Mouse (Mus musculus): ENCODE measurements around the gene Icosl. TPM values are rescaled to one million over a fixed set of nuclear protein-coding genes. Genes with fewer than 3 reads are reported as not detected.
"Not testable (repeated sequence)": the region's sequence is repeated elsewhere in the genome, so short reads cannot be mapped to it uniquely, and the experiment has no call there.

Icosl gene
- polyA plus RNA-seq (2015; fragmentation: Nextera tagmentation; extraction: Ambion mirVana), result 9.5 and 10.2 TPM in 2 replicates

- under 1% methylated on average over 63 of the region's 66 CpGs for WGBS
- H3K27me3 ChIP-seq (ENCODE audit: control insufficient read depth, insufficient read depth, low read depth, low read length), result peaks cover 3% of the 10 kb centered on the region; the same call in 1 of the 2 replicates
- ATAC-seq (ENCODE audit: low read depth), result peak; percentile 96
- H3K9ac ChIP-seq (ENCODE audit: low read length), result peak within 1 kb of the TSS; percentile 78
- peaks cover 8% of the 10 kb centered on the region; the same call in 1 of the 2 replicates for H3K4me1 ChIP-seq (replicated peaks; ENCODE audit: control insufficient read depth, insufficient read depth, low read length)
- H3K27ac ChIP-seq (ENCODE audit: low read length), result peak within 1 kb of the TSS; percentile 41
- H3K4me2 ChIP-seq (ENCODE audit: low read depth, low read length), result peak within 1 kb of the TSS; percentile 93
- no peaks in the 10 kb centered on the region; the same call in 1 of the 2 replicates for H3K36me3 ChIP-seq (ENCODE audit: control insufficient read depth, insufficient read depth, low read length)
- H3K9me3 ChIP-seq (ENCODE audit: control insufficient read depth, low read length), result no peaks in the 10 kb centered on the region
- H3K4me3 ChIP-seq (ENCODE audit: low read length), result peak within 1 kb of the TSS; percentile 66
These were observed at the start of gene Icosl for GRCm38 (mm10) chr10:78069101-78070011. TSS of gene Icosl (plus strand) at chr10:78069302.

- H3K36me3 ChIP-seq (ENCODE audit: control insufficient read depth, insufficient read depth, low read length); H3K4me1 ChIP-seq (replicated peaks; ENCODE audit: control insufficient read depth, insufficient read depth, low read length); H3K27ac ChIP-seq (ENCODE audit: low read length); H3K4me2 ChIP-seq (ENCODE audit: low read depth, low read length); H3K9ac ChIP-seq (ENCODE audit: low read length); H3K4me3 ChIP-seq (ENCODE audit: low read length); H3K27me3 ChIP-seq (ENCODE audit: control insufficient read depth, insufficient read depth, low read depth, low read length); H3K9me3 ChIP-seq (ENCODE audit: control insufficient read depth, low read length); ATAC-seq (ENCODE audit: low read depth): not testable (repeated sequence)
- 96% methylated on average over 6 of the region's 11 CpGs for WGBS
These were observed 49.1 kb upstream of the Icosl start for GRCm38 (mm10) chr10:78019984-78020383.

GRCm38 (mm10) chr10:78025453-78025852, 43.6 kb upstream of the Icosl start:
- not testable (repeated sequence) for H3K4me1 ChIP-seq (replicated peaks; ENCODE audit: control insufficient read depth, insufficient read depth, low read length); ATAC-seq (ENCODE audit: low read depth); H3K27me3 ChIP-seq (ENCODE audit: control insufficient read depth, insufficient read depth, low read depth, low read length); H3K9ac ChIP-seq (ENCODE audit: low read length); H3K9me3 ChIP-seq (ENCODE audit: control insufficient read depth, low read length); H3K4me2 ChIP-seq (ENCODE audit: low read depth, low read length); H3K27ac ChIP-seq (ENCODE audit: low read length); H3K36me3 ChIP-seq (ENCODE audit: control insufficient read depth, insufficient read depth, low read length); H3K4me3 ChIP-seq (ENCODE audit: low read length)
- WGBS, result 70% methylated on average over 6 of the region's 8 CpGs

- ATAC-seq (ENCODE audit: low read depth), result peak; percentile 84
- Histone ChIP-seq H3K4me2 (ENCODE audit: low read depth, low read length) (no peak overlapping the region), H3K27me3 (ENCODE audit: control insufficient read depth, insufficient read depth, low read depth, low read length) (no peaks in the 10 kb centered on the region), H3K4me3 (ENCODE audit: low read length) (no peak overlapping the region), H3K9me3 (ENCODE audit: control insufficient read depth, low read length) (no peaks in the 10 kb centered on the region), H3K36me3 (ENCODE audit: control insufficient read depth, insufficient read depth, low read length) (no peaks in the 10 kb centered on the region), H3K27ac (ENCODE audit: low read length) (no peak overlapping the region), H3K9ac (ENCODE audit: low read length) (no peak overlapping the region), H3K4me1 (replicated peaks; ENCODE audit: control insufficient read depth, insufficient read depth, low read length) (no peaks in the 10 kb centered on the region)
- 5% methylated on average over 5 of the region's 5 CpGs for WGBS
These were observed 41.0 kb upstream of the Icosl start for GRCm38 (mm10) chr10:78028129-78028528.

- Histone ChIP-seq H3K9me3 (ENCODE audit: control insufficient read depth, low read length) (no peaks in the 10 kb centered on the region), H3K4me1 (replicated peaks; ENCODE audit: control insufficient read depth, insufficient read depth, low read length) (no peaks in the 10 kb centered on the region), H3K4me3 (ENCODE audit: low read length) (no peak overlapping the region), H3K27me3 (ENCODE audit: control insufficient read depth, insufficient read depth, low read depth, low read length) (no peaks in the 10 kb centered on the region), H3K4me2 (ENCODE audit: low read depth, low read length) (no peak overlapping the region), H3K27ac (ENCODE audit: low read length) (no peak overlapping the region), H3K36me3 (ENCODE audit: control insufficient read depth, insufficient read depth, low read length) (no peaks in the 10 kb centered on the region), H3K9ac (ENCODE audit: low read length) (no peak overlapping the region)
- WGBS, result 89% methylated on average over 1 of the region's 1 CpGs
- ATAC-seq (ENCODE audit: low read depth), result no peak
These were observed 40.0 kb upstream of the Icosl start for GRCm38 (mm10) chr10:78029080-78029479.

GRCm38 (mm10) chr10:78031987-78032386, 37.1 kb upstream of the Icosl start:
- H3K4me1 ChIP-seq (replicated peaks; ENCODE audit: control insufficient read depth, insufficient read depth, low read length), result no peaks in the 10 kb centered on the region
- H3K36me3 ChIP-seq (ENCODE audit: control insufficient read depth, insufficient read depth, low read length), result no peaks in the 10 kb centered on the region
- no peak overlapping the region for H3K27ac ChIP-seq (ENCODE audit: low read length)
- 78% methylated on average over 2 of the region's 2 CpGs for WGBS
- ATAC-seq (ENCODE audit: low read depth), result no peak
- no peak overlapping the region for H3K4me3 ChIP-seq (ENCODE audit: low read length)
- no peaks in the 10 kb centered on the region for H3K27me3 ChIP-seq (ENCODE audit: control insufficient read depth, insufficient read depth, low read depth, low read length)
- H3K4me2 ChIP-seq (ENCODE audit: low read depth, low read length), result no peak overlapping the region
- H3K9ac ChIP-seq (ENCODE audit: low read length), result no peak overlapping the region
- H3K9me3 ChIP-seq (ENCODE audit: control insufficient read depth, low read length), result no peaks in the 10 kb centered on the region

- Histone ChIP-seq H3K36me3 (ENCODE audit: control insufficient read depth, insufficient read depth, low read length) (no peaks in the 10 kb centered on the region), H3K27me3 (ENCODE audit: control insufficient read depth, insufficient read depth, low read depth, low read length) (no peaks in the 10 kb centered on the region), H3K9me3 (ENCODE audit: control insufficient read depth, low read length) (no peaks in the 10 kb centered on the region), H3K4me3 (ENCODE audit: low read length) (no peak overlapping the region), H3K4me2 (ENCODE audit: low read depth, low read length) (no peak overlapping the region), H3K4me1 (replicated peaks; ENCODE audit: control insufficient read depth, insufficient read depth, low read length) (no peaks in the 10 kb centered on the region), H3K9ac (ENCODE audit: low read length) (no peak overlapping the region), H3K27ac (ENCODE audit: low read length) (no peak overlapping the region)
- no peak for ATAC-seq (ENCODE audit: low read depth)
- 79% methylated on average over 4 of the region's 4 CpGs for WGBS
These were observed 32.0 kb upstream of the Icosl start for GRCm38 (mm10) chr10:78037139-78037538.

- H3K4me1 ChIP-seq (replicated peaks; ENCODE audit: control insufficient read depth, insufficient read depth, low read length), result peaks cover 7% of the 10 kb centered on the region; the same call in 1 of the 2 replicates
- H3K36me3 ChIP-seq (ENCODE audit: control insufficient read depth, insufficient read depth, low read length), result no peaks in the 10 kb centered on the region
- H3K4me2 ChIP-seq (ENCODE audit: low read depth, low read length), result no peak within 1 kb of the TSS
- no peaks in the 10 kb centered on the region for H3K9me3 ChIP-seq (ENCODE audit: control insufficient read depth, low read length)
- ATAC-seq (ENCODE audit: low read depth), result no peak
- H3K4me3 ChIP-seq (ENCODE audit: low read length), result no peak within 1 kb of the TSS
- H3K9ac ChIP-seq (ENCODE audit: low read length), result no peak within 1 kb of the TSS
- WGBS, result 89% methylated on average over 5 of the region's 5 CpGs
- no peak within 1 kb of the TSS for H3K27ac ChIP-seq (ENCODE audit: low read length)
- H3K27me3 ChIP-seq (ENCODE audit: control insufficient read depth, insufficient read depth, low read depth, low read length), result peaks cover 2% of the 10 kb centered on the region; the same call in 1 of the 2 replicates
These were observed 27.5 kb upstream of the Icosl start, which contains the start of gene Dnmt3l for GRCm38 (mm10) chr10:78041647-78042046. TSS of gene Dnmt3l (plus strand) at chr10:78041947.

GRCm38 (mm10) chr10:78042096-78042495, 27.0 kb upstream of the Icosl start:
- H3K9me3 ChIP-seq (ENCODE audit: control insufficient read depth, low read length), result no peaks in the 10 kb centered on the region
- H3K9ac ChIP-seq (ENCODE audit: low read length), result no peak overlapping the region
- H3K4me2 ChIP-seq (ENCODE audit: low read depth, low read length), result no peak overlapping the region
- no peak overlapping the region for H3K4me3 ChIP-seq (ENCODE audit: low read length)
- WGBS, result 62% methylated on average over 7 of the region's 7 CpGs
- peaks cover 7% of the 10 kb centered on the region; the same call in 1 of the 2 replicates for H3K4me1 ChIP-seq (replicated peaks; ENCODE audit: control insufficient read depth, insufficient read depth, low read length)
- H3K36me3 ChIP-seq (ENCODE audit: control insufficient read depth, insufficient read depth, low read length), result no peaks in the 10 kb centered on the region
- no peak for ATAC-seq (ENCODE audit: low read depth)
- H3K27me3 ChIP-seq (ENCODE audit: control insufficient read depth, insufficient read depth, low read depth, low read length), result peaks cover 2% of the 10 kb centered on the region; the same call in 1 of the 2 replicates
- H3K27ac ChIP-seq (ENCODE audit: low read length), result no peak overlapping the region
